Mouse (Mus musculus) forebrain, embryonic 10.5 days (tissue): ENCODE results near the gene Otop2. TPM values are rescaled to one million over a fixed set of nuclear protein-coding genes. Genes with fewer than 3 reads are reported as not detected.

ENCODE experiments used
- DNase-seq: peaks from one replicate; pipeline ENCODE4 v3.0.0-alpha.2; 2017; ENCODE audit warnings: low spot score; ENCODE audit errors: extremely low spot score
- H3K27ac ChIP-seq: fragments of 300-500 bp; sonication (generic); 2 replicates; pipeline ENCODE4 v1.5.1; 2016; ENCODE audit warnings: mild to moderate bottlenecking
- H3K27me3 ChIP-seq: fragments of 300-500 bp; sonication (generic); 2 replicates; pipeline ENCODE4 v1.6.1; 2016; ENCODE audit warnings: mild to moderate bottlenecking; ENCODE audit not compliant: poor library complexity, severe bottlenecking
- H3K36me3 ChIP-seq: fragments of 300-500 bp; sonication (generic); replicated peaks from 2 replicates; pipeline ENCODE4 v1.6.1; 2016; ENCODE audit warnings: mild to moderate bottlenecking, moderate library complexity
- H3K4me1 ChIP-seq: fragments of 300-500 bp; sonication (generic); 2 replicates; pipeline ENCODE4 v1.6.1; 2016
- H3K4me3 ChIP-seq: fragments of 300-500 bp; sonication (generic); 2 replicates; pipeline ENCODE4 v1.5.1; 2016; ENCODE audit warnings: mild to moderate bottlenecking, moderate library complexity
- H3K9me3 ChIP-seq: fragments of 300-500 bp; sonication (generic); 2 replicates; pipeline ENCODE4 v1.6.1; 2016; ENCODE audit warnings: mild to moderate bottlenecking, moderate library complexity
- WGBS: fragments of 180-500 bp; shearing (Covaris S2); methylation state at CpG from one replicate; pipeline ENCODE4 v1.1.7; 2016; 5-methylcytosine and 5-hydroxymethylcytosine counted together
- polyA plus RNA-seq: library from polyadenylated mRNA; unstranded; fragments of >200 nt; fragmentation: Nextera tagmentation; extraction: Ambion mirVana; gene quantifications from 2 replicates; pipeline ENCODE4 v1.2.1, GENCODE M21; 2016

Gene Otop2
- polyA plus RNA-seq, 1 experiment from 2014 or later: 0.12 TPM

DNA sequence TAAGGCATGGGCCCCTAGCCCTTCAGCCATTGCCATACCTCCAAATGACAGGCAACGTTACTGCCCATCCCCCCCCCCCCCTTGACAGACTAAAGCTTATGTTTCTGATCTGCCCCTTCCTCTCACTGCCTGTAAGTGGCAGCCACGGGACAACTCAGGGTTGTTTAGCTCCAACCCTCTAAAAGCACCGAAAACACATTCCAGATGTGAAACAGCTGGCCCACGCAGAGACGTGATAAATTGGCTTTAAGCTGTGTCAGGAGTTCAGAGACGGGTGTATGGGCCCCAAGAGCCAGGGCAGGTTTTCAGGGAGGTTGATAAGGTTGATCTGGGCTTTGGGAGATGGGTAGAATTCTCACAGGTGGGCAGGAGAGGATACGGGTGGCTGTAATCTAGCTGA lies 38.6 kb downstream of the Otop2 start:
- no peak overlapping the region for H3K27ac ChIP-seq

DNA sequence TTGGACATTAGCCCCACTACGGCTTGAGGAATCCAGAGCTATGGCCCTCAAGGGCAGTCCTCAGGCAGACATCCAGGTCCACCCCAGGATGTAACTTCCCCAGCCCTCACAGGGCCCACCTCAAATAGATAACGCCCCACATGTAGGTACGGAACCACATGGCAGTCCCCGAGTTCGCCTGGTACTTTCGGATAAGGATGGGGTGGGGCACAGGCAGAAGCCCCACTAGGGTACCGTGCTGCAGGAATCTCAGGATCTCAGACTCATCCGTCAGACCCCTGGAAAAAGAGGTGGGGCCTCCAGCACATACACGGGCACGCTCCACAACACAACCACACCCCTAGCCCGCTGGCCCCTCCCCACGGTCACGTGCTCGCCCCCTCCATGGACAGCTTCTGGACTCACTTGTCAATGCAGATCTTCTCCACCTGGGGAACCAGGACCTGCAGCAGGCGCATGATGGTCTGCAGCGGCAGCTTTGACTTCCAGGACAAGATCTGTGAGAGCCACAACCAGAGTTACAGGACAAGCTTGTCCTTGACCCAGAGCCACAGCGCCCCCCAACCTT lies 41.8 kb downstream of the Otop2 start:
- Histone ChIP-seq H3K36me3 (peaks cover 11% of the 10 kb centered on the region), H3K9me3 (no peaks in the 10 kb centered on the region), H3K4me1 (peaks cover 38% of the 10 kb centered on the region), H3K27ac (no peak overlapping the region), H3K27me3 (peaks cover 68% of the 10 kb centered on the region), H3K4me3 (no peak overlapping the region)
- DNase-seq: no peak
- WGBS: 64% methylated on average over 17 of the region's 17 CpGs

More for the DNA sequence above, 38.6 kb downstream of the Otop2 start:
- Histone ChIP-seq H3K27me3 (peaks cover 68% of the 10 kb centered on the region), H3K9me3 (no peaks in the 10 kb centered on the region), H3K4me3 (no peak overlapping the region), H3K36me3 (no peaks in the 10 kb centered on the region), H3K4me1 (peaks cover 38% of the 10 kb centered on the region)
- WGBS: 47% methylated on average over 7 of the region's 7 CpGs
- no peak for DNase-seq

DNA sequence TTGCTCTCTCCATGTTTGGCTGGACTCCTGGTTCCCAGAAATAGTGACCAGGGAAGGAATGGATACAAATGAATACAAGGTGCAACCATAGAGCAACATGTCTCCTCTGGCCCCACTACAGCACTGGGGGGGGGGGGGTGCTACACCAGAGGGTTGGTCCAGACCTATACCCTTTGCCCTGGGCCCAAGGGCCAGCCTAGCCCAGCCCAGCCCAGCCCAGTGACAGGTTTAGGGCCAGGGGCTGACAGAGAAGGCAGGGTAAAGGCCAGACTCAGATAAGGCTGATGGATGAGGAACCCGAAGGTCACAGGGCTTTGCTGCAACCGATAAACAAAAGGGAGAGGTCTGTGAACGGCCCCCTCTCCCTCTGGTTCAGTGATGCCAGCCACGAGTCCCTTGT lies 43.0 kb downstream of the Otop2 start:
- H3K4me1 ChIP-seq: peaks cover 39% of the 10 kb centered on the region
- H3K4me3 ChIP-seq: no peak overlapping the region
- H3K9me3 ChIP-seq: no peaks in the 10 kb centered on the region
- peaks cover 11% of the 10 kb centered on the region for H3K36me3 ChIP-seq
- WGBS: 83% methylated on average over 4 of the region's 4 CpGs
- DNase-seq: no peak
- H3K27me3 ChIP-seq: peaks cover 63% of the 10 kb centered on the region
- no peak overlapping the region for H3K27ac ChIP-seq

DNA sequence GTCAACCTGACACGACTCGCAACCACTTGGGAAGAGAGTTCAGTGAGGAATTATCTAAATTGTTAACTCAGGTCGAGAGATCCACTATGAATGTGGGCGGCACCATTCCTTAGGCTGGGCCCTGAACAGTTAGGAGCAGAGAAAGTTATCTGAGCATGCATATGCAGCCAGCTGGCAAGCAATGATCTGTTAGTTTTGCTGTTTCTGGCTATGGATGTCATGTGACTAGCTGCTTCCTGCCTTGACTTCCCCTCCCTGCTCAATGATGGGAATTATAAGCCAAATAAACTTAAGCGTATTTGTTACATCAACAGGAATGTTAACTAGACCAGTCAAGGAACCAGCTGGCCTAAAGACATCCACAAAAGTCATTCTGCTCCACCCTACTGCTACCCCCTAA lies 46.4 kb downstream of the Otop2 start:
- H3K9me3 ChIP-seq: no peaks in the 10 kb centered on the region
- no peak overlapping the region for H3K27ac ChIP-seq
- DNase-seq: no peak
- no peak overlapping the region for H3K4me3 ChIP-seq
- 88% methylated on average over 5 of the region's 5 CpGs for WGBS
- H3K36me3 ChIP-seq: peaks cover 15% of the 10 kb centered on the region
- H3K27me3 ChIP-seq: peaks cover 53% of the 10 kb centered on the region
- H3K4me1 ChIP-seq: peaks cover 27% of the 10 kb centered on the region

DNA sequence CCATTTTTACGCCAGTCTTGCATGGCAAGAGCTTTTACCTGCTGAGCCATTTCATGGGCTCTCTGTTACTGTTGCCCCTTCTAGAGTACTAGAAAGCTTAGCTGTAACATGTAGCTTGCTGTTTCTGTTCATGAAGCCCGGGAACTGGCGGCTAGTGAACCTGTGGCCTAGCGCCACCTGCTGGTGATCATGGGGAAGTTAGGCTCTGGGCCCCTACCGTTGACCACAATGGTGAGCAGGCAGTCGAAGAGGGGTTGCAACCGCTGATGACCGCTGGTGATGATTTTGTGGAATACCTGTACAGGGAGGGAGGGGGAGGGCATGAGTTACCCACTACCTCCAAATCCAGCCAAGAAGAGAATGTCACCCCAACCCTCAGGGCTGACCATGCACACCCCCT lies 47.2 kb downstream of the Otop2 start:
- Histone ChIP-seq H3K4me3 (no peak overlapping the region), H3K27me3 (peaks cover 59% of the 10 kb centered on the region), H3K36me3 (peaks cover 15% of the 10 kb centered on the region), H3K4me1 (peaks cover 28% of the 10 kb centered on the region), H3K27ac (no peak overlapping the region), H3K9me3 (no peaks in the 10 kb centered on the region)
- 11% methylated on average over 8 of the region's 8 CpGs for WGBS
- DNase-seq: peak; percentile 82

DNA sequence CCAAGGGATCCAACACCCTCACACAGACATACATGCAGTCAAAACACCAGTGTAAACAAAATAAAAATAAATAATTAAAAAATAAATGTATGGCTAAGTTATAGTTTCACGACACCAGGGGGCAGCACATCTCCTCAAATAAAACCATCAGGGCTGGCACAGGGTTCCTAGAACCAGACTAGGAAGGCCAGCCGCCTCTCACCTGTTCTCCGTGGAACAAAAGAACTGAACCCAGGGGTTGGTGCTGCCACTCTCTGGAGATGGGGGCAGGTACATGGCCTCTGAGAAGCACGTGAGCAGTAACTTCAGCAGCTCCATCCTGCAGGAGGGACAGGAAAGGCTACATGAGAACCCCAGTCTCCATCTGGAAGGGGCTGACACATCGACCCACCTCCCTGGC lies 51.5 kb downstream of the Otop2 start:
- Histone ChIP-seq H3K27ac (peak overlapping the region; percentile 74; the same call in 1 of the 2 replicates), H3K27me3 (peaks cover 45% of the 10 kb centered on the region), H3K9me3 (no peaks in the 10 kb centered on the region), H3K4me3 (no peak overlapping the region), H3K36me3 (peaks cover 4% of the 10 kb centered on the region; the same call in 1 of the 2 replicates), H3K4me1 (peaks cover 39% of the 10 kb centered on the region)
- WGBS: 21% methylated on average over 5 of the region's 5 CpGs
- DNase-seq: peak; percentile 68

DNA sequence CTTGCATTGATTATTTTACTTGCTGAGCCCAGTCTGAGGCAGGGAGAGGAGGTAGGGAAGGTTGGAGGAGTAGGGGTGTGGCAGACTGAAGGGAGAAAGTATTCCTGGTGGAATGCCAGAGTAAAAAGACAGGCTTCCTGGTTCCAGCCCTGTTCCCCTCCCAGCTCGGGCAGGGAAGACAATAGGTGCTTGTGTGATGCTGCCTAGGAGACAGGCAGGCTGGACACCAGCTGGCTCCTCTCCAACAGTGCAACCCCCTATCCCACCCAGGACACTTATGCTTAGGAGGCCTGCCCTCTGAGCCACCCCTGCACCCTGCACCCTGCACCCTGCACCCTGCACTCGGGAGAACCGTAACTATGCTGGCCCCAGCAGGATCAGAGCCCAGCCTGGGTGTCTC lies 52.3 kb downstream of the Otop2 start:
- Histone ChIP-seq H3K9me3 (no peaks in the 10 kb centered on the region), H3K4me3 (no peak overlapping the region), H3K4me1 (peaks cover 39% of the 10 kb centered on the region), H3K27ac (peak overlapping the region; percentile 61), H3K27me3 (peaks cover 45% of the 10 kb centered on the region), H3K36me3 (peaks cover 4% of the 10 kb centered on the region; the same call in 1 of the 2 replicates)
- 65% methylated on average over 3 of the region's 3 CpGs for WGBS
- no peak for DNase-seq

DNA sequence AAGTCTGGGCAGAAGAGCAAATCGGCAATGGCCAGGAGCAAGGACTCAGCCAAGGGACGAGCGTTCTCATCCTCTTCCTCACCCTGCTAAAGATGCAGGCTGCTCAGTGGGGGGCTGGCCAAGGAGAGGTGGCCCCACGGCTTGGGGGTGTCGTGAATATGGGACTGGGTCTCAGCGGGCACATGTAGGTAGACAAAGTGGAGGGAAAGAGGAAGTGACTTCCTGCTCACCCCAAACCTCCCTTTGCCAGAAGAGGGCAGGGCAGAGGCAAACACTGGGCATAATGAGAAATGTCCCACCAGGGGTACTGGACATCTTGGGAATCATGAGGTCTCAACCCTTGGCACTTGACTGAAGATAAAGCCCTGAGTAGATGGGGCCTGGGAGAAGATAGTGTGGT lies 52.8 kb downstream of the Otop2 start:
- DNase-seq: no peak
- Histone ChIP-seq H3K9me3 (no peaks in the 10 kb centered on the region), H3K27ac (peak overlapping the region; percentile 61), H3K4me3 (no peak overlapping the region), H3K27me3 (peaks cover 42% of the 10 kb centered on the region), H3K36me3 (peaks cover 4% of the 10 kb centered on the region; the same call in 1 of the 2 replicates), H3K4me1 (peaks cover 35% of the 10 kb centered on the region)
- WGBS: 64% methylated on average over 6 of the region's 6 CpGs

DNA sequence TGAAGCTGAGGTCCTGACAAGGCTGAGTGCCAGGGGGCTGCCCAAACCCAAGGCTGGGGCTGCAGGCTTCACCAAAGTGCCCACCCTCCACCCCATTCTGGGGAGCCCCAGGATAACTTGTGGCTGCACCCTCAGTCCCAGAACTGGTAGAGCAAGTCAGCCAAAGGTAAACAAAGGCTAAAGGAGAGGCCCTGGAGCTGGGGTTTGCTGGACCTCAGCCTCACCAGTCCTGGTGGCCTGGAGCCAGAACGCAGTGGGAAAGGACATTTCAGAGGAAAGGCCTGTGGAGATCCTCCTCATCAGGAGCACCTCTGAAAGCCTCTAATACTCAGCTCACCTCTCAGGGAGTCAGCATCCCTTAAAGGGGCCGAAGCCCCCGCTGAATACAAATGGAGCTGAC lies 57.2 kb downstream of the Otop2 start:
- 90% methylated on average over 3 of the region's 3 CpGs for WGBS
- H3K4me3 ChIP-seq: no peak overlapping the region
- peaks cover 41% of the 10 kb centered on the region for H3K4me1 ChIP-seq
- DNase-seq: no peak
- H3K27ac ChIP-seq: no peak overlapping the region
- H3K27me3 ChIP-seq: peaks cover 53% of the 10 kb centered on the region
- no peaks in the 10 kb centered on the region for H3K36me3 ChIP-seq
- no peaks in the 10 kb centered on the region for H3K9me3 ChIP-seq

DNA sequence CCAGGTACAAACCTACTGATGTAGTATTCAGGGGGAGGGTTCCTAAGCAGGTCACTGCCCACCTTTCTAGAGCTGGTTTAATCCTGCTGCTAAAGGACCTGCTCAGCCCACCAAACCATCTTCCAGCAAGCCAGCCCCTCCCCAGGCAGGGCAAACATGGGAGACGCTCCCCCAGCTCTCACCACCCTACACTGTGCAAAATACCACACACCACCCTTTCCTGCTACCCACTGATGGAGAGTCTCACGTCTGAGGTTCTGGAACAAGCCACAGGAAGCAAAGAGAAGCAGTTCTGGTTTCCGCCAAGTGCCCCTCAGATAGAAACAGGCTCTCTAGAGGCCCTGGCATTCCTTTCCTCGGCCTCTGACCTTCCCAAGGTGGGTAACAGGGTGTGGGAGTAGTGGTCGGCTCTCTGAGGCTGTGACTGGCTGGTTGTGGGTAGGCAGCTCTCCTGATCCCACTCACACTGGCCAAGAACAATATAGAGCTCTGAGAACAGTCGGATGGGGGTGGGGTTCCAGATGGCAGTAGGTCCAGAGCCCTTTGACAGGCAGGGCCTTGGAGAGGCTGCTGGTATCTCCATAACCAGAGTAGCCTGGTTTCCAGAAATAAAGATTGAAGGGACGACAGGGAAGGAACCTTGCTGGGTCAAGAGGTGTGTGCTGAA lies 59.2 kb downstream of the Otop2 start:
- peak overlapping the region; percentile 82; the same call in 1 of the 2 replicates for H3K27ac ChIP-seq
- 39% methylated on average over 7 of the region's 7 CpGs for WGBS
- no peaks in the 10 kb centered on the region for H3K36me3 ChIP-seq
- DNase-seq: no peak
- no peaks in the 10 kb centered on the region for H3K9me3 ChIP-seq
- H3K4me3 ChIP-seq: peak overlapping the region; percentile 75
- H3K27me3 ChIP-seq: peaks cover 66% of the 10 kb centered on the region
- peaks cover 28% of the 10 kb centered on the region for H3K4me1 ChIP-seq

DNA sequence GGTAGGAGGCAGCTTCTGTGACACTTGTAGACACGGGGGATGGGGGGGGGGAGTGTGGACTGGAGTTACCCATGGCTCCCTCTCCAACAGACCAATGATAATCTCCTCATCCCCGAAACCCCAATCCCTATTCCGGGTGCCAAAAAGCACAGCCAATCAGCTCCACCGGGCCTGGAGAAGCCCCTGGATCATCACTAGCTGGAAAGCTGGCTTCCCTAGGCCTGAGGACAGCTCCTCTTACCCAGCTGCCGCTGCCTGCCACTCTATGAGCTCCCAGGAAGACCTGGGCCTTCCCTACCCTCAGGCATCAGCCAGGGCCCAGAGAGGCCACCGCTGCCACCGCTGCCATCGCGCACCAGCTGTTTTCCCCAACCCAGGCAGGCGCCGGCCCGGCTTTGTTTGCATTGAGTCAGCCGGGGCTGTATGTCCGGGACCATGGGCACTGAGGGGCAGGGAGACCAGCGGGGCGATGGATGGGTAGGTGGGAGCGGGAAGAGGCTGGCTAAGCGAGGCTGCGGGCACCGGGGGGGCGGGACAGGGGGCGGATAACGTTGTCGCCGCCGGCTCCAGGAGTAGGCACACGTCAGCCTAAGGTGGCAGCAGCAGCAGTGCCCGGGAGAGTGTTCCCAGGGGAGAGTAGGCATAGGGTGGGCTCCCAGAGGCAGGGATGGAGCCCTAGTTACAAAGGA lies 59.9 kb downstream of the Otop2 start:
- WGBS: under 1% methylated on average over 28 of the region's 28 CpGs
- H3K4me1 ChIP-seq: peaks cover 28% of the 10 kb centered on the region
- H3K36me3 ChIP-seq: no peaks in the 10 kb centered on the region
- peak overlapping the region; percentile 82 for H3K27ac ChIP-seq
- H3K4me3 ChIP-seq: peak overlapping the region; percentile 75
- H3K9me3 ChIP-seq: no peaks in the 10 kb centered on the region
- peaks cover 73% of the 10 kb centered on the region for H3K27me3 ChIP-seq
- DNase-seq: peak; percentile 40

DNA sequence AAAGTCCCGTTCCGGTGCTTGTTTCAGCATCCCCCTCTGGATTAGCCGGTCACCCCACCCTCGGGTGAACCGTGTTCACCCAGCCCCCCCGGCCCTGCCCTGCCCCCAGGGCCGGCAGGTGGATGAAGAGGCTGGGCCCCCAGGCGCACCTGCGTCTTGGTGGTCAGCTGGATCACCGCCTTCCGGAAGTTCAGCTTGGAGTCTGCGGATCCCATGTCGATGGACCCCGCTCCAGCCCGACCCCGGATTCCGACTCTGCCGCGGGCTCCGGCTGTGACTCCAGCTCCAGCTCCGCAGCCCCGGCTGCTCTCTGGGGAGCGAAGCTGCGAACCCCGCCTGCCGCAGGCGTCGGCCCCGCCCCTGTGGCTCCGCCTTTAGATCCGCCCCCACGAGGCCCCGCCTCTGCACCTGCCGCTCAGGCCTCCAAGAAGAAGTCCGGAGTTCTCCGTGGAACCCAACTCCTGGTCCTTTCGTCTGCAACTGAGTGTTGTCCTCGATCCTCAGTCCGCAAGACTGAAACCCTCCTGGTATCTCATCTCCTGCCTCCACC lies 60.5 kb downstream of the Otop2 start, which contains the start of gene Hid1:
Gene Hid1 (minus strand): TSS at position 362 of the 550 bp plus-strand sequence.
- H3K4me3 ChIP-seq: peak within 1 kb of the TSS; percentile 75
- H3K27me3 ChIP-seq: peaks cover 79% of the 10 kb centered on the region
- peak; percentile 79 for DNase-seq
- no peaks in the 10 kb centered on the region for H3K9me3 ChIP-seq
- no peaks in the 10 kb centered on the region for H3K36me3 ChIP-seq
- under 1% methylated on average over 39 of the region's 39 CpGs for WGBS
- H3K27ac ChIP-seq: peak within 1 kb of the TSS; percentile 82
- peaks cover 28% of the 10 kb centered on the region for H3K4me1 ChIP-seq

DNA sequence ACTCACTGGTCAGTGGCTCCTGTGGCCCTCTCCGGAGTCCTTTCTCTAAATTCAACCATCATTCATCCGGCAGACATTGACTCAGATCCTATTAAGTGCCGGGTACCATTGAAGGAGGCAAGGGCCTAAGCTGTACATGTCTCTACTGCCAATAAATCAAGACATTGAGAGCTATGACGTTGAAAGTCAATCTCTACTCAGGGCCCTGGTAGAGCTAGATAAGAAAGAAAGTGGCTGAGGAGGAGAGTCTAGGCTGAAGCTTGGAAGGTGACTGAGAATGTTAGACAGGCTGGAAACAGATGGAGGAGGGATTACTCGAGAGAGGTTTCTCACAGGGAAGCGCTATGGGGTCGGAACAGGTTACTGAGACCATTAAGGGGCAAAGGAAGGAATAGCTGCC lies 63.4 kb downstream of the Otop2 start:
- Histone ChIP-seq H3K4me3 (no peak overlapping the region), H3K27me3 (peaks cover 100% of the 10 kb centered on the region), H3K36me3 (no peaks in the 10 kb centered on the region), H3K4me1 (peaks cover 37% of the 10 kb centered on the region), H3K9me3 (no peaks in the 10 kb centered on the region), H3K27ac (no peak overlapping the region)
- DNase-seq: no peak
- 66% methylated on average over 7 of the region's 7 CpGs for WGBS
